Mouse (Mus musculus) C2C12 (cell line): Measurements from ENCODE around the gene Kcnc4.

ENCODE experiments used
- CEBPB ChIP-seq: IDR thresholded peaks from one replicate; pipeline ENCODE4 v1.6.1; 2011; ENCODE audit warnings: low read depth, mild to moderate bottlenecking, control low read depth, moderate library complexity
- CTCF ChIP-seq: IDR thresholded peaks from one replicate; pipeline ENCODE4 v1.5.1; 2011; ENCODE audit not compliant: control insufficient read depth, insufficient read depth, insufficient read length
- FOSL1 ChIP-seq: IDR thresholded peaks from one replicate; pipeline ENCODE4 v1.8.0; 2011; ENCODE audit warnings: mild to moderate bottlenecking, low read length; ENCODE audit not compliant: poor library complexity, insufficient read depth, severe bottlenecking
- MAX ChIP-seq: IDR thresholded peaks from one replicate; pipeline ENCODE4 v1.6.1; 2011; ENCODE audit warnings: mild to moderate bottlenecking, control low read depth
- MYOD1 ChIP-seq: IDR thresholded peaks from one replicate; pipeline ENCODE4 v1.6.1; 2011; ENCODE audit warnings: low read depth; ENCODE audit not compliant: control insufficient read depth, insufficient read length
- MYOG ChIP-seq: IDR thresholded peaks from one replicate; pipeline ENCODE4 v1.6.1; 2011; ENCODE audit not compliant: control insufficient read depth, insufficient read length; ENCODE audit errors: extremely low read depth
- USF1 ChIP-seq: IDR thresholded peaks from one replicate; pipeline ENCODE4 v1.6.1; 2011; ENCODE audit warnings: low read depth, mild to moderate bottlenecking, control low read depth, moderate library complexity

GRCm38 (mm10) chr3:107399991-107400640 is 59.2 kb downstream of the Kcnc4 start:
- TF ChIP-seq CTCF, result no peak
- no peak for TF ChIP-seq MAX
- no peak for TF ChIP-seq CEBPB
- TF ChIP-seq USF1, result no peak
- TF ChIP-seq MYOD1, result no peak
- no peak for TF ChIP-seq MYOG
- no peak for TF ChIP-seq FOSL1
